Mouse (Mus musculus): ENCODE results near the gene Col5a1.

- TF ChIP-seq POLR2A (IDR thresholded peaks at IDR 0.05; ENCODE audit: insufficient read depth, low read depth, low read length), result no peak
- TF ChIP-seq CTCF (IDR thresholded peaks at IDR 0.05), result no peak
- no peak for TF ChIP-seq EP300 (IDR thresholded peaks at IDR 0.05; ENCODE audit: insufficient read depth, low read depth, low read length)
Observed at GRCm38 (mm10) chr2:27983093-27983492, 96.9 kb downstream of the Col5a1 start.

Data from heart, adult 2 months (tissue).